Mouse (Mus musculus) heart, postnatal 10 days (tissue): Measurements from ENCODE around the gene Ctbs. TPM values are rescaled to one million over a fixed set of nuclear protein-coding genes. Genes with fewer than 3 reads are reported as not detected.
A peak's percentile ranks its signal among the peaks of the same experiment; 100 is the strongest.

Experiments
- DNase-seq, 2 experiments: peaks; one replicate each; pipeline ENCODE4 v3.0.0; 2021
- intact Hi-C: fragments of 180-260 bp; cut with DNase I; formaldehyde crosslinking; loops from one replicate; pipeline ENCODE4 v1.15.1; 2025
- total RNA-seq, 2 experiments: library from RNA; stranded (reverse); gene quantifications; 2 replicates each; pipeline ENCODE4 v1.2.3; 2021

Gene Ctbs
- total RNA-seq, result 1 to 10 TPM; 6.2 to 6.3 TPM

DNA sequence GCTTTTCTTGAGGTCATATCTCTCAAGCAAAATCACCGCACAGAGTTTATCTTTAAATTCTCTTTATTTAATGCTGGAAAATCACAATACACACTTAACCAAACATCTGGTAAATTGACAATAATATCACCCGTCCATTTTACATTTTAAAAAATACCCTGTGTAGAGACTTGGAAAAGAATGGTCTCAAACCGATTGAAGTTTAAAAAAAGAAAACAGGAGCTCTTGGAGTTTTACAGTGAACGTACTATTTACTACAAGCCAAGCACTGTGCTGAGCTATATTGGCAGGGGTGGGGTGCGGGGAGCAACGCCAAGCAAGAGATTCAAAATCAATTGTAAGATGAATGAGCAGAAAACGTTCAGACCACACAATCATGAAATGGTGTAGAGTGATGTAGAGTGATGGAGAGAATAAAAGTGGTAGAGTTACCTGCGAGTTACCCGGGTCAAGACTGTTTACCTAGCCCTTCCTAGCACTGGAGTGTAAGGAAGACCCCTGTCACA is at the start of gene Ctbs:
Gene Ctbs (plus strand): TSS at position 51 of the 506 bp plus-strand sequence.
- no peak for DNase-seq
- intact Hi-C loops, result loop anchor here (5.0 kb wide), 1 partner anchor 47 kb away; the partner anchor contains the start of gene Ssx2ip

DNA sequence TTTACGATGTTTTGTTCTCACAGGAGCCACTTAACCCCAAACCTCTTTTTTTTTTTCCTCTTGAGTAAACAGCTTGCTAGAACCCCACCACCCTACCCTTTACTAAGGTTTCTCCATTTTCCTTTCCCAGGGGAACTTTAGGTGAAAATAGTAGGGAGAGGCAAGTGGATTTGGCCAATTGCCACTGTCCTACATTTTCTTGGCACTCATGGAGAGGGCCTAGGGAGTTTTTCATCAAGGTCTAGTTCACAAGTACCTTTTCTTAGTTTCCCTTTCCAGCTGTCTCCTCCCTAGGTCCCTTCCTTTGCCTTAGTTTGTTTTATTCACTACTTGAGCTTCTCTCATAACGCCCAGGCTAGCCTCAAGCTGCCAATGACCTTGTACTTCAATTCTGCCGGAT is 45.8 kb upstream of the Ctbs start:
- peak in 1 of 2 experiments; percentile 20 for DNase-seq
- intact Hi-C loops, result loop anchor here (5.0 to 10.0 kb wide), 3 partner anchors 49 to 459 kb away; no protein-coding TSS in a partner anchor

DNA sequence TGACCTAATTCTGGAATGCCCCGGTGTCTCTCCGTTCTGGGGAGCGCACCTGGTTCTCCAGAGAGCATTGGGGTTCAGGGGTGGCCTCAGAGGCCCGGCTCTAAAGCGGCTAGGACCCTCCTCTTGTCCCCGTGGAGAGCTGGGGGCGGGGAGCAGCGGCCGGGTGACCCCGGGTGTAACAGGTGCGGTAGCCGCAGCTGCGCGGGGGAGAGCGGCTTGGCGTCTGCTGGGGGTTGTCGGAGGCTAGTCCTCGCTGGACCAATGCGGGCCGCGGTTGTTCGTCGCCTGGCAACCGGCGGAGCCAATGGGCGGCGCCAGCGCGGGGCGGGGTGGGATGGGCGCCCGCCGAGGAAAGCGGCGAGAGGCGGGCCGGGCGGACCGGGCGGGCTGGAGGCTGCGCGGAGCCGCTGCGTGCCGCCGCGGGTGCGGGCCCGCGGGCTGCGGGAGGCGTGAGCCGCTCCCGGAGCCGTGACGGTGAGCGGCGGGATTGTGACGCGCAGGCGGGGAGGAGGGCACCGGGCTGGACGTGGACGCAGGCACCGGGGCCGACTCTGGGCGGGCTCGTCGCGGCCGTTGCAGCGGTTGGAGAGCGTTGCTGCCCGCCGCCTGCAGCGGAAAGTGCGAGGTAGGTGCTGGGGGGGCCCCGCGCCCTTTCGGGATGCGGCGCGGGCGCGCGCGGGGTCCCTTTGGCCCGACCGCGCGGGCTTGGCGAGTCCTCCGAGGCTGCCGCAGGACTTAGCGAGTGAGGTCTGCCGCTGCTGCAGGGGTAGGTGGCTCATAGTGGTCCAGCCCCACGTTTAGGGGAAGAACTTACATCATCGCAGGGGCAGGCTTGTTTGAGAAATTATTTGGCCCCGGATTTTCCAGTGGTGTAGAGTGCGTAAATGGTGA is 45.0 kb upstream of the Ctbs start, which contains the start of gene Ssx2ip:
Gene Ssx2ip (plus strand): TSS at position 332 of the 891 bp plus-strand sequence.
- peak; percentile 99 for DNase-seq
- intact Hi-C loops, result loop anchor here (5.0 to 10.0 kb wide), 3 partner anchors 48 to 460 kb away; no protein-coding TSS in a partner anchor

DNA sequence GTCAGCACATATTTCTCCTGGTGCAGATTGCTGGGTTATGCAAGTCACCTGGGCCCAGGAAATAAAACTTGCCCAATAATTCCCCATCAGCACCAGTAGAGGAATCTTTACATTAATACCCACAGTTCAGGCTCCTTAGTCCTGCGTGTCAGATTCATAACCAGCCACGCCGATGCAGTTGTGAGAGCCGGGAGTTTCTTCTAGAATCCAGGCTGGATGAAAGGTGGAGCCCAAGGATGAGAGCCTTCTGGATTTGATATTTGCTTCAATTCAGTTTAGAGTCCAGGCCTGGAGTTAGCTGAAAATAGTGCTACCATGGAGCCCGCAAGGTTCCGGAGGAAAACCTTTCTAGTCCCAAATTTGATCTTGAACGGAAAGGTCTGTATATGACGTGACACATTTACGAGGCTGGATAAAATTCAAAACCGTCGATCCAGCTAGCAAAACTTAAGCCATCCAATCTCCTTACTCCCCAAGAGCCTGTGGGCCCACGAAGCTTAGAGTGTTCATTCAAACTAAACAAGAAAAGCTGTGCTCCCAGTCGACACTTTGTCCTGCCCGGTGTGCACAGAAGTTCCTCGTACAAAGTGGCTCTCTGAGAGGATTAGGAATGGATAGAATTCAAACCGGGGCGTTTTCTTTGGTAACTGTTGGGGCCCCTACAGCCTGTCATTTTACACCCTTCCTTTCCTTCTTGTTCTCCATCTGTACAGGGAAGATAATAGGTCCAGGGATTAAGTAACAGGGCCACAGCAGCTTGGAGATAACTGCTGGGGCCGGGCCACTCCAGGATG is 44.2 kb upstream of the Ctbs start:
- intact Hi-C loops, result loop anchor here (10.0 kb wide), 1 partner anchor 461 kb away; no protein-coding TSS in a partner anchor
- no peak for DNase-seq

DNA sequence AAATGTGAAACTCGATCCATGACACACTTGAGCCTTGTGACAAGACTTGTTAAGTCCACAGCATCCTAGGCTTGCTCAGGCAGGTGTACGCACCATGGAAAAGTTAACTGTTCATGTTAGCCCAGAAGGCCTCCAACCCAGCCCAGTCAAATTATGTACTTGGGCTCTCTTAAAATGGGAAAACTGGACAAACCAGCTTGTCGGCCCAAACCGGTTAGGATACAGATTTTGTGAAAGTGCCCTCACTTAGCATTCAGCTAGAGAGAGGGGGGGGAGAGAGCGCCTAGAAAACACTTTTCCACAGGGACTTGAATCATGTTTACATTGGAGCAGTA is 43.6 kb upstream of the Ctbs start:
- DNase-seq, result no peak

DNA sequence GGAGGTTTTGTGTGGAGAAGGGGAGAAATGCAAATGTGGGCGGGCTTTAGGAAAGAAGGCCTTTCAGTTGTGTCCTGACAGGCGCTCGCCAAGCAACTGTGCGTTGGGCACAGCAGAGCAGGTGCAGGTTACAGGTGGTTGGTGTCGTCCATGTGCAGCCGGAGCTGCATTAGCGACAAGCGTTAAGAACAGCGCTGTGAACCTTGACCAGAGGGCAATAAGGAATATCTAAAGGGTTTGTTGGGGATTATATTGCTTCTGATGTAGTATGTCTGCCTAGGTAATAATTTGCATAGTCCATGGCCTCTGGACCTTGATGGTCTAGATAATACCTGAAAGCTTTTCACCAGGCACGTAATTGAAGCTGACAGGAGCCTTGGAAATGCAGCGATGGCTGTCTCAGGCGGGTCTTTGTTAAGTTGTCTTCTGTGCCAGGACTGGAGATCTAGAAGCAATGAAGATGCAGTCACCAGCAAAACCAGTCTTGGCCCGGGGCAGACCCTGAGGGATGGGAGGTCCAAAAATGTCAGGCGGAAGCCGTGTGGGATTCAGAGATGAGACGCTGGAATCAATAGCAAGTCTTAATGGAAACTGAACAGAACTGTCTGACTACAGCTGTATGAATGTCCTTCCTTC is 42.4 kb upstream of the Ctbs start:
- no peak for DNase-seq
- intact Hi-C loops, result loop anchor here (10.0 kb wide), 1 partner anchor 462 kb away; no protein-coding TSS in a partner anchor

More for the DNA sequence above, 43.6 kb upstream of the Ctbs start:
- intact Hi-C loops, result loop anchor here (10.0 kb wide), 1 partner anchor 461 kb away; no protein-coding TSS in a partner anchor

DNA sequence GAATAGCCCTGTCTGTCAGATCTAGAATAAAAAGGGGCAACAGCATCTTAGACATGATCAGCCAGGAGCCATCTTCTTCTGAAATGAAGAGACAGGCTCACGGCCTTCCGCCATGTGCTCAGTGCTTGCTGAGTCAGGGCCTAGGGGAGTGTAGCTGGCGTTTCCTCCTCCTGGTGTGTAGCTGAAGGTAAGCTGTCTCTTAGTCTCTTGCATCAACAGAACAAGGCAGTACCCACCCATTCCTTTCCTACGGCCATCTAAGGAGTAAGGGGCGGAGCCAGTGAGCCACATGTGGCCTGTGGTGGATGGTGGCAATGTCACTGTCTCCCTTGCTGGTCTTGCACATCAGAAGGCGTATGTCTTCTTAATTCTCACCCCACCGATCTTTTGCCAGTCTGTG is 39.5 kb upstream of the Ctbs start:
- intact Hi-C loops, result no loop called here
- no peak for DNase-seq

DNA sequence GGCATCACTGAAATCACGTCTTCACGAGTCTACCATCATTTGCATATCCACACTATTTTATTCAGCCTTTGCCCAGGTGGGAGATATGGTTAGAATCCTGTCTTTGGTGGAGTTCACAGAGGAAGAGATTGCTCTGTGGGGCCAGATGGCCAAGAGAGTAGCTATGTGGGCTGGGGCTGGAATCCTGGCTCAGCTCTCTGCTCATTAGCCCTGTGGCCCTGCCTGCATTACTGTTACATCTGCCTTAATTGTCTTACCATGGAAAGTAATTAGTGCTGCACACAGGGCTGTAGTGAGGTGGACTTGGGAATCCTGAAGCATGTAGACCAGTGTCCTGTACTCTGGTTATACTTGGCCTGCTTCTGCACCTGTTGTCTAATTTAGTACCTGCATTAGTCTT is 37.6 kb upstream of the Ctbs start:
- intact Hi-C loops, result no loop called here
- no peak for DNase-seq

DNA sequence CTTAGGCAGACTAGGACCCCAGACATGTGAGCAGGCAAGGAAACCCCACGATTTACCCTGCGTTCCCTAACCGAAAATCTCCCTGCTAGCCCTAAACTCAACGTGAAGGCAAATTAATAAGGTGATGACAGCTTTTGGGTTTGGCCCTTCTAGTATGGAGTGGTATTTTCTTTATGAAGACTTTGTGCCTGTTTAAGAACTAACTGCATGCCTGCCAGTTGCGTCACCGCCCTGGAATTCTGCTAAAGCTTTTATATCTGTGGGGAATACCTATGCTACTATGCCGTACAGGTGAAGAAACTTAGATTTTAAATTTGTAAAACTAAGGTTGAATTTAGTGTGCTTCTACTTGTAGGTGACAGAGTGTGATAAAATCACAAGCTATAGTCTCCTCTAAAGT is 37.1 kb upstream of the Ctbs start:
- intact Hi-C loops, result no loop called here
- no peak for DNase-seq

DNA sequence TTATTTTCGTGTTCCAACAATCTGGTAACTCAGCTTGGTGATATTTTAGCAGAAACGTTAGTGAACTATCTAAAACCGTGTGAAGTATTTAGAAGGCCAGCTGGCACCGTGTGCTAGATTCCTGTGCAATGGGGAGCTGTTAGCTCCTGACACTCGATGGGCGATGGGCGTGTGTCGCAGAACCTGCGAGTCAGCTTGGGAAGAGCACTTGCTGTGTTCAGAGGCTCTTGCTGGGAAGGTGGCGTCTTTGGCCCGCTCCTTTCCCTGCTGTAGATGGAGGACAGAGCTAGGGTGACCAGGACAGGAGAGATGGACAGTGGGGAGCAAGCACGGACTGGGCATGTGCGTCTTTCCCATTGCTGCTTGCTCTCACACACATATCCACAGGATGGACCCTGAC is 36.6 kb upstream of the Ctbs start:
- intact Hi-C loops, result no loop called here
- DNase-seq, result no peak

DNA sequence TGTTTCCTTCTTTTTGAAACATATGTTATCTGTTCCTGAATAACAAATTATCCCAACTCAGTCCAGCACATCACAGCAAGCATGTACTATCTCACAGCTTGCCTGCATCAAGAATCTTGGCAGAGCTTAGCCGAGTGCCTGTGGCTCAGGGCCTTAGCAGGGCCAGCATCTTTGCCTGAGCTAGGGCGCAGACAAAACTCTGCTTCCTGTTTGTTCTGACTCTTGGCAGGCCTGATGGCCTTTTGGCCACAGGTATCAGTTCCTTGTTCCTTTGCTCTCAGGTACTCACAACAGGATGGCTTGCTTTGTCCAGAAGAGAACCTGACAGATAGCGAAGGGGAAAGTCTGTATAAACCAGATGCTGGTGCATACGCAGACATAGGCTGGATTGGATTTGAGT is 35.6 kb upstream of the Ctbs start:
- intact Hi-C loops, result no loop called here

DNA sequence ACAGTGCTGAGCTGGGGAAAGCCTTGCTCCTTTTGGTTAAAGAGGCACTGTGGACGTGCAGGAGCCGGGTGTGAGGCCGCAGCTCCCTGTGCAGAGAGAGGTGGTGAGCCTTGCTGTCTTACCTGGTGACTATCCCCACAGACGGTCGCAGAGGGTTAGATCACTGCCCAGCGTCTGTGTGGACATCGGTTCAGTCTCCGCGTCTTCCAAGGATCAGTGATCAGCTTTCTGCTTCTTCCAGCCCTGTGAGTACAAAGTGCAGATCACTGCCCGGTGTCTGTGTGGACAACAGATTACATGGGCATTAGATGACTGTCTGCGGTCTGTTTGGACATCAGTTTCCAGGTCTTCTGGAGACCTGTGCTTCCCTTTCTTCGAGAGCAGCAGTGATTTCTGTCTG is 35.0 kb upstream of the Ctbs start:
- DNase-seq, result no peak
- intact Hi-C loops, result no loop called here

More for the DNA sequence above, 35.6 kb upstream of the Ctbs start:
- DNase-seq, result peak; percentile 41 to 42

DNA sequence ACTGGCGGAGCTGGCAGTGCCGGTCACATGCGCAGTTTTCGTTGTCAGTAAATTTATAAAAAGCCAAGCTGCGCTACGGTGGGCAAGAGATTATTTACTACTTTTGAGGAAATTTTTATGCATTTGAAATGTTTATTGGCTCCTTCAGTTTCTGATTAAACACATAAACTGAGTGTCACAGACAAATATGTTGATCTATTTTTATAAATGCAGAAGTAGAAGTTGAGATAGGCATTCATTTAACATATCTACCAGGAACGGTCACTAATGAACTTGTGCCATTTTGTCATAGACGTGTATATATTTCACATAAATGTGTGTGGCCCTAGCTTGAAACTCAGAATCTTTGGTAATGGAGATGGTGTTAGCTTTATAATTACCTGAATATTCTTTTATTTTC is 31.7 kb upstream of the Ctbs start:
- no peak for DNase-seq
- intact Hi-C loops, result no loop called here

DNA sequence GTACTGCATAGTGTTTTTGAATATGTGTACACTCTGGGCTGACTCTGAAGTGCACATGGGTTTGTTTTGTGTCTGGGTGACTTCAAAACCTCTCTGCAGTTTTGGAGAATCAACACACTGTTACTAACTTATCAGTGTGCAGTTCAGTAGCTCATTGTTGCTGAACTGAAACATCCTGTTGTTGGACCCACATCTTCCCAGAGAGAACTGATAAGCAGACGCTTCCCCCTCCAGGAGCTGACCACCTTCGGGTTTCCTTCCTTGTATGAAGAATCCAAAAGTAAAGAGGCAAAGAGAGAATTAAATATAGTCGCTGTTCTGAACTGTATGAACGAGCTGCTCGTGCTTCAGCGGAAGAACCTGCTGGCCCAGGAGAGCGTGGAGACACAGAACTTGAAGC is 30.7 kb upstream of the Ctbs start:
- no peak for DNase-seq

DNA sequence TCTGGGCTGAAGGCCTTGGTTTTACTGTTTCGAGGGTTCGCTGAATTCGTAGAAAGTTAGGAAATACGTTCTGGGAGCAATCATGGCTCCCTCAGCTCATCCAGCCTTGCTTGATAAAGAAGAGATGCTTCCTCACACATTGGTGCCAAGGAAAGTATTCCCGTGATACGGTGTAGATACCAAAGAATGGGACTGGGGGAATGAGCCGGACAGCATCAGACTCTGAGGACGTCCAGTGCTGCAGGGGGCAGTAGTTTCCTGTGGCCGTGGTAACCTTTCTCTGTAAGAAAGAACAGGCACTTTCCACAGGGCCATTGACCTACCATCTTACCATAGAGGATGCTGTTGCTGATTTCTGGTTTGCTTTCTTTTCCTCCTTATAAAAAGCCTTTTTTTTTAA is 30.1 kb upstream of the Ctbs start:
- intact Hi-C loops, result no loop called here
- DNase-seq, result no peak

More for the DNA sequence above, 30.7 kb upstream of the Ctbs start:
- intact Hi-C loops, result no loop called here

DNA sequence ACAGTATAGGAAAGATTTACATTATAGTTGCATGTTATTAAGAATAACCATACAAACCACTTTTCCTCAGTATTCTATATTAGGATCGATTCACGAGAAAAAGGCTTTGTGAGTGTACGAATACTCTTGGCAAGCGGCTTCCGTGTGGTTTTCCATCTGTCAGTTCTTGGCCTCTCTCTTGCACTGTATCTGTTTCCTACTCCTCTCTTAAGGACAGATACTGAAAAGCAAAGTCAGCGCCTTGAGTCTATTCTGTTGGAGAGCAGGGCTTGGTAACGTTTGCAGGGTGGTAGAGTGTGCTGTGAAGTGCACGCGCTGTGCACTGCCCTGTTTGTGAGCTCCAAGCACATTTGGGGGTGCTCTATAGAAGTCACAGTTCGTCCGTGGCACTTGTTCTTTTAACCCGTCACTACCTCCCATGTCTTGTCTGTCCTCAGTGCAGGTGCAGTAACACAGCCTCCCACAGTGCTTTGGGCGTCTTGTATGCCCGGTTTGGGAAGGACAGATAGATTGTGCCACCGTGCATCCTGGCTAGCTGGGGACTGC is 29.5 kb upstream of the Ctbs start:
- intact Hi-C loops, result no loop called here
- no peak for DNase-seq

DNA sequence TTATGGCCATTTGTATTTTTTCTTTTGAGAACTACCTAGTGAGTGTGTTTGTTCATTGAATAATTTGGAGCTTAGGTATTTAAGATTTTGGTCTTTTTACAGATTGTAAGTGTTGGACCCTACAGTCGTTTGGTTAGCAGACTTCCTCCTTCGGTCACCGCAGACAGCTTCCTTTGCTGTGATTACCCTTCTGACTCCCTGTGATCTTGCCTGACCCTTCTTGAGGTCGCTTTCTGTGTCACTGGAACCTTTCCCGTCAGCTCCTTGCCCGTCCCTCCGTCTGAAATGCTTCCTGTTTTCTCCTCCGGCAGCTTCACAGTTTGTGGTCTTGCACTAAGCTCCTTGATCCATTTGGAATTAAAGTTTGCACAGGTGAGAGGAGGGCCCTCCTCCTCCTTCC is 27.8 kb upstream of the Ctbs start:
- DNase-seq, result no peak
- intact Hi-C loops, result no loop called here

DNA sequence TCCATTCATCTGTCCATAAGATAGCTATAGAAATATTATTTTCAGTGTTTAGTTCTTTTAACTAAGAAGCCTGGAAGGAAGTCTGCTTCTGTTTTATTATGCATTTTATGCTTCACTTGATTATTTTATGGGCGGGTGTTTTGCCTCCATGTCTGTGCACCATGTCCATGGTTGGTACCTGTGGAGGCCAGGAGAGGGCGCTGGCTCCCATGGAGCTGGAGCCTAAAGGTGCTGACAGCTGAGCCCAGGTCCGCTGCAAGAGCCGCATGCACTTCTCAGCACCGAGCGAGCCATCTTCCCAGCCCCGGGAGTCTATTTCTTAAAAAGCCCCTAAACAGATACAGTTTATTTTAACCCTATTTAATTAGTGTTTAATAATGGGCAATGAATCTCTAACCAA is 25.9 kb upstream of the Ctbs start:
- intact Hi-C loops, result no loop called here
- no peak for DNase-seq

DNA sequence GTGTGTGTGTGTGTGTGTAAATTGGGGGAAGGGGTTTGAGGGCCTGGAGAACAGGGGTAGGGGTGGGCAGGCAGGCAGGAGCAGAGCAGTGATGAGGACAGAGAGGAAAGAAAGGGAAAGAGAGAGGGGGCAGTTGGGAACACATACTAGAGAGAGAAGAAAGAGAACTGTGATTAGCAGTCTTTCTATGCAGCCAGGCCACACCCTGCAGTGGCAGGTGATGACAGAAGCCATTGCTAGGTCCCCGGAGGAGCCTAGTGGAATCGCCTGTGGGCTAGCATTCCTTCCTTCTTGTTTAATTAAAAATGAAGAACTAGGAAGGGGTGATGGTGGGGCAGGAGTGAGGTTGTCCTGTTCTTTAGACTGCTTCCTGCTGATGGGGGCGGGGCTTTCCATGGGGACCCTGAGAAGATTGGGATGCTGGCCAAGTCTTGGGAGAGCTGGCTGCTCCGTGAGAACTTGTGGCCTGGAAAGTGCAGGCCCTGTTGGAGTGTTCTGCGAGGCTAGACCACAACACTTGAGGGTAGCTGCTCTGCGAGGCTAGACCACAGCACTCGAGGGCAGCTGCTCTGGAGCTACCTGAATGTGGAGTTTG is 25.2 kb upstream of the Ctbs start:
- intact Hi-C loops, result no loop called here
- DNase-seq, result peak in 1 of 2 experiments; percentile 24

DNA sequence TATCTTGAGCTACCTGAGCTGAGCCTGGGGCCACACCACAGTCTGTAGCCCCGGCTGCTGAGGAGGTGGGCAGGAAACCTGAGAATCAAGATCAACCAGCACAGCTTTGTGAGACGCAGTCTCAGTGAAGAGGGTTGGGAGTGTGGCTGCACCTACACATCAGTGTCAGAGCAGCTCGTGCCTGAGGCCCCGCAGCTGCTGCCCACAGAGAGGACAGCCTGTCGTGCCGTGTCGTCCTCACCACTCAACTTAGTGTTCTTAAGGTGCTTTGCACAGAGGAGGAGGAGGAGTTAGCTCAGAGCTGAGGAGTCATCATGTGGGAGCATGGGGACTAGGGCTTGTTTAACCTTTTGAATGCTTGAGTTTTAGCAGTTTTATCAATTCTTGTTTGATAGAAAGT is 23.7 kb upstream of the Ctbs start:
- intact Hi-C loops, result no loop called here
- no peak for DNase-seq
